ENCODE assay signal across 10 mouse cellular contexts in the genomic region with DNA sequence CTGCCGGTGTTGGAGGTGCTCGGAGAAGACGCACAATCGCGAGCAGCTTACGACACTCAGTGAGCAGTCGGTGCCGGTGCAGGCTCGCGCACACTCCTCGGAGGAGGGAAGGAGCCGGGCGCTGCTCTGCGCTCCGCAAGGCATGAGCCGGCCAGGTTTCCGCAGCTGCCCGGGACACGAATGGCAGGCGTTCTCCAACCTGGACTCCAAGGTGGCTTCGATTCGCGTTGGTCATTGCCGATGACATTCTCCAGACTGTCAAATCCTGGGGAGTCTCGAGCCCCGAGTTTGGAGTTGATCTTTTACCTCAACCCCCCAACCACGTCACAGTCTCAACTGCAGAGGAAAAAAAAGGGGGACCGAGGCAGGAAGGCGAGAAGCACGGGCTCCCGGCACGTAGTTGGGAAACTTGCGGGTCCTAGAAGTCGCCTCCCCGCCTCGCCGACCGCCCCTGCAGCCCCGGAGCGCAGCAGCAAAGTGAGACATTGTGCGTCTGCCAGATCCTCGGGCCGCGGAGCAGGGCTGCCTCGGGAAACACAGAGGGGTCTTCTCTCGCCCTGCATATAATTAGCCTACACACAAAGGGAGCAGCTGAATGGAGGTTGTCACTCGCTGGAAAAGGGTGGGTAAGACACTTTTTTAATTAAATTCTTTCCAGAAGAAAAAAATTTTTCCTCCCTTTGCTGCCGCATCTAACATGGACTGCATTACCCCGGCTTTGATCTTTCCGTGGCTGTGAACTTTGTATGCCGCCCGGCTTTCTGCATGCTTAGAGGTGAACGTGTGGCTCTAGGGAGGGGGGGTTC. TPM values are rescaled to one million over a fixed set of nuclear protein-coding genes. Genes with fewer than 3 reads are reported as not detected.
A peak's percentile ranks its signal among the peaks of the same experiment; 100 is the strongest.
DNase-seq lines count a peak whose midpoint lies in the region; ATAC-seq and TF ChIP-seq lines count a peak whose summit lies in the region.
"Had no signal": no experiment of that assay in that cellular context is flagged by ENCODE, and none has a peak within 500 bp of the region (broad histone marks: within the 10 kb centered on the region; RNA-seq: fewer than 3 reads in every experiment).

Gene Lrrtm1 (plus strand): TSS at position 89 of the 806 bp plus-strand sequence.

- peak within 1 kb of the TSS; percentile 77 for H3K4me3 ChIP-seq in forebrain, embryonic 15.5 days
- peak within 1 kb of the TSS; percentile 40 for H3K4me3 ChIP-seq in intestine, postnatal 0 days (ENCODE audit: low read depth, low read length)
- peak within 1 kb of the TSS; percentile 64 for H3K4me3 ChIP-seq in neural tube, embryonic 13.5 days
- H3K4me3 ChIP-seq: heart, adult 2 months had no signal

- peak within 1 kb of the TSS; percentile 98 for H3K4me2 ChIP-seq in forebrain, embryonic 15.5 days (replicated peaks)
- peak within 1 kb of the TSS; percentile 65 for H3K4me2 ChIP-seq in intestine, postnatal 0 days (replicated peaks; ENCODE audit: low read depth)
- peak within 1 kb of the TSS; percentile 97 for H3K4me2 ChIP-seq in neural tube, embryonic 13.5 days

- DNase-seq in gastrocnemius, postnatal 14 days = peak; percentile 10
- DNase-seq in gastrocnemius, postnatal 36 days = no peak
- peak; percentile 46 to 55 for DNase-seq in cerebellum, adult 18-20 months
- peak; percentile 68 for DNase-seq in left cerebral cortex, postnatal 4 days

- TF ChIP-seq CTCF in intestine, postnatal 0 days (IDR thresholded peaks at IDR 0.05; ENCODE audit: low read depth) = peak; percentile 22; the same call in 1 of the 2 replicates

- peak within 1 kb of the TSS; percentile 87 for H3K27ac ChIP-seq in forebrain, embryonic 15.5 days (replicated peaks)
- H3K27ac ChIP-seq in intestine, postnatal 0 days (ENCODE audit: low read depth, low read length) = no peak within 1 kb of the TSS
- peak within 1 kb of the TSS; percentile 92 for H3K27ac ChIP-seq in neural tube, embryonic 13.5 days (replicated peaks)
- H3K27ac ChIP-seq: heart, adult 2 months had no signal

- no peaks in the 10 kb centered on the region for H3K27me3 ChIP-seq in forebrain, embryonic 15.5 days
- peaks cover 28% of the 10 kb centered on the region for H3K27me3 ChIP-seq in intestine, postnatal 0 days (replicated peaks; ENCODE audit: control insufficient read depth, insufficient read depth, low read length)
- H3K27me3 ChIP-seq in neural tube, embryonic 13.5 days = peaks cover 20% of the 10 kb centered on the region

- peaks cover 38% of the 10 kb centered on the region for H3K4me1 ChIP-seq in forebrain, embryonic 15.5 days
- no peaks in the 10 kb centered on the region for H3K4me1 ChIP-seq in intestine, postnatal 0 days (replicated peaks; ENCODE audit: control insufficient read depth, insufficient read depth, low read length)
- H3K4me1 ChIP-seq in neural tube, embryonic 13.5 days (replicated peaks) = peaks cover 41% of the 10 kb centered on the region

- intact Hi-C loops in gastrocnemius, postnatal 14 days (cut with DNase I; ENCODE audit: low total_unique reads) = no loop called here
- intact Hi-C loops in gastrocnemius, postnatal 36 days (cut with DNase I) = no loop called here
- intact Hi-C loops in left cerebral cortex, postnatal 4 days (cut with DNase I) = loop anchor here (10.0 kb wide), 1 partner anchor 332 kb away; no protein-coding TSS in a partner anchor

- no peaks in the 10 kb centered on the region for H3K36me3 ChIP-seq in forebrain, embryonic 15.5 days
- H3K36me3 ChIP-seq in intestine, postnatal 0 days (ENCODE audit: control insufficient read depth, insufficient read depth) = no peaks in the 10 kb centered on the region
- H3K36me3 ChIP-seq in neural tube, embryonic 13.5 days = no peaks in the 10 kb centered on the region

- peak within 1 kb of the TSS; percentile 78 for H3K9ac ChIP-seq in forebrain, embryonic 15.5 days (replicated peaks)
- H3K9ac ChIP-seq in intestine, postnatal 0 days (ENCODE audit: low read depth, low read length) = no peak within 1 kb of the TSS
- peak within 1 kb of the TSS; percentile 84 for H3K9ac ChIP-seq in neural tube, embryonic 13.5 days

- no peaks in the 10 kb centered on the region for H3K9me3 ChIP-seq in forebrain, embryonic 15.5 days
- no peaks in the 10 kb centered on the region for H3K9me3 ChIP-seq in intestine, postnatal 0 days (ENCODE audit: control insufficient read depth)
- H3K9me3 ChIP-seq in neural tube, embryonic 13.5 days = no peaks in the 10 kb centered on the region

- ATAC-seq in forebrain, embryonic 15.5 days (replicated peaks) = peak; percentile 91
- no peak for ATAC-seq in intestine, postnatal 0 days
- ATAC-seq in neural tube, embryonic 13.5 days (ENCODE audit: low read depth) = peak; percentile 91
- ATAC-seq in CD4-positive, CD25-positive, alpha-beta regulatory T cell, adult 4 months = no peak

- WGBS in forebrain, embryonic 15.5 days = 0% methylated on average over 53 of the region's 53 CpGs
- WGBS in intestine, postnatal 0 days = under 1% methylated on average over 53 of the region's 53 CpGs
- under 1% methylated on average over 53 of the region's 53 CpGs for WGBS in neural tube, embryonic 13.5 days

RNA-seq across cellular contexts. Expression of gene Lrrtm1, which starts in this region (rescaled TPM):
- total RNA-seq in gastrocnemius, postnatal 14 days (2021) = under 1 TPM; 0.13 to 0.27 TPM
- not detected for total RNA-seq in gastrocnemius, postnatal 36 days (2021)
- polyA plus RNA-seq in forebrain, embryonic 15.5 days (2015; fragmentation: Nextera tagmentation; extraction: Ambion mirVana) = 51.9 and 54.7 TPM in 2 replicates
- polyA plus RNA-seq in intestine, postnatal 0 days (2015; fragmentation: Nextera tagmentation; extraction: Ambion mirVana) = 1.4 and 1.6 TPM in 2 replicates
- total RNA-seq in left cerebral cortex, postnatal 4 days (2021) = 10 to 100 TPM; 66.6 to 67.0 TPM
- 42.2 and 44.4 TPM in 2 replicates for polyA plus RNA-seq in neural tube, embryonic 13.5 days (2015; fragmentation: Nextera tagmentation; extraction: Ambion mirVana)
- polyA plus RNA-seq in CD4-positive, CD25-positive, alpha-beta regulatory T cell, adult 4 months (2017; shearing (Covaris generic)) = not detected
- total RNA-seq: heart, adult 2 months had no signal
- polyA plus RNA-seq: C2C12 had no signal

Comparison
In these comparisons a context has a peak if more than half of its experiments do, and no peak if none do; other contexts are left out.
1. RNA of gene Lrrtm1 (total RNA-seq): 66.6 to 67.0 TPM in left cerebral cortex, postnatal 4 days; 0.13 to 0.27 TPM in gastrocnemius, postnatal 14 days and not detected in gastrocnemius, postnatal 36 days; every median in the first group is over 10 times any median in the second.
2. RNA of gene Lrrtm1 (polyA plus RNA-seq): 51.9 to 54.7 TPM in forebrain, embryonic 15.5 days and 42.2 to 44.4 TPM in neural tube, embryonic 13.5 days; 1.4 to 1.6 TPM in intestine, postnatal 0 days and not detected in CD4-positive, CD25-positive, alpha-beta regulatory T cell, adult 4 months; every median in the first group is over 10 times any median in the second.
3. Peak in DNase-seq in gastrocnemius, postnatal 14 days; RNA of the gene not detected or under 1 TPM.
4. DNase-seq: peak in cerebellum, adult 18-20 months (2 of 2) and left cerebral cortex, postnatal 4 days (single experiment); none in gastrocnemius, postnatal 36 days (0 of 2).
5. ATAC-seq: peak in forebrain, embryonic 15.5 days (single experiment) and neural tube, embryonic 13.5 days (single experiment); none in intestine, postnatal 0 days (single experiment) and CD4-positive, CD25-positive, alpha-beta regulatory T cell, adult 4 months (single experiment).
6. Peak in every context shown above with its lines, with median percentiles within 50 percentile points of each other: H3K4me2 ChIP-seq and H3K4me3 ChIP-seq.